8 mouse cellular contexts compared by ENCODE assay signal in genomic region chr2:148654961-148655360, GRCm38 (mm10). TPM values are rescaled to one million over a fixed set of nuclear protein-coding genes. Genes with fewer than 3 reads are reported as not detected.
A peak's percentile ranks its signal among the peaks of the same experiment; 100 is the strongest.
DNase-seq lines count a peak whose midpoint lies in the region; ATAC-seq and TF ChIP-seq lines count a peak whose summit lies in the region.

No protein-coding gene starts in this region.

- TF ChIP-seq CTCF in heart, adult 2 months (IDR thresholded peaks at IDR 0.05): peak; percentile 86

- no peak overlapping the region for H3K9ac ChIP-seq in heart, adult 2 months (ENCODE audit: low read depth, low read length)
- no peak overlapping the region for H3K9ac ChIP-seq in liver, embryonic 16.5 days (ENCODE audit: low read depth, low read length)
- H3K9ac ChIP-seq in neural tube, embryonic 12.5 days: no peak overlapping the region

- TF ChIP-seq EP300 in heart, adult 2 months (IDR thresholded peaks at IDR 0.05; ENCODE audit: insufficient read depth, low read depth, low read length): peak; percentile 62; the same call in 1 of the 2 replicates

- 0 out of 2 replicates have a peak, but pooled peaks have one; percentile 21 for ATAC-seq in liver, embryonic 16.5 days (ENCODE audit: low read depth)
- peak; percentile 52; the same call in 1 of the 2 replicates for ATAC-seq in neural tube, embryonic 12.5 days (ENCODE audit: low FRiP score, low read depth)

- H3K4me2 ChIP-seq in liver, embryonic 16.5 days (ENCODE audit: low read depth, low read length): no peak overlapping the region
- no peak overlapping the region for H3K4me2 ChIP-seq in neural tube, embryonic 12.5 days (replicated peaks)

- H3K27ac ChIP-seq in heart, adult 2 months: no peak overlapping the region
- H3K27ac ChIP-seq in liver, embryonic 16.5 days (ENCODE audit: low read length): no peak overlapping the region
- no peak overlapping the region for H3K27ac ChIP-seq in neural tube, embryonic 12.5 days

- peak; percentile 41 for DNase-seq in CD4-positive helper T cell, adult 2 months (ENCODE audit: low read depth, low spot score)
- DNase-seq in T-cell, adult 2 months (ENCODE audit: low spot score): peak; percentile 38
- DNase-seq in embryo, embryonic 11 days: peak; percentile 71
- peak; percentile 62 to 74 for DNase-seq in heart, adult 2 months
- DNase-seq in kidney, postnatal 10 days: peak; percentile 81
- DNase-seq in thymus, postnatal 25 days: peak; percentile 64

- no peak for TF ChIP-seq POLR2A in heart, adult 2 months (IDR thresholded peaks at IDR 0.05; ENCODE audit: insufficient read depth, low read depth, low read length)

- no peaks in the 10 kb centered on the region for H3K9me3 ChIP-seq in liver, embryonic 16.5 days (replicated peaks; ENCODE audit: control insufficient read depth, low read length)
- no peaks in the 10 kb centered on the region for H3K9me3 ChIP-seq in neural tube, embryonic 12.5 days

- no peaks in the 10 kb centered on the region for H3K36me3 ChIP-seq in heart, adult 2 months (ENCODE audit: control insufficient read depth, insufficient read depth, low read length)
- no peaks in the 10 kb centered on the region for H3K36me3 ChIP-seq in liver, embryonic 16.5 days (ENCODE audit: control insufficient read depth, insufficient read depth)
- H3K36me3 ChIP-seq in neural tube, embryonic 12.5 days: no peaks in the 10 kb centered on the region

- H3K4me3 ChIP-seq in heart, adult 2 months: no peak overlapping the region
- H3K4me3 ChIP-seq in liver, embryonic 16.5 days (ENCODE audit: low read depth, low read length): no peak overlapping the region
- H3K4me3 ChIP-seq in neural tube, embryonic 12.5 days: no peak overlapping the region

- WGBS in heart, adult 2 months: 2% methylated on average over 3 of the region's 3 CpGs
- WGBS in liver, embryonic 16.5 days (ENCODE audit: insufficient replicate concordance): under 1% methylated on average over 3 of the region's 3 CpGs
- WGBS in neural tube, embryonic 12.5 days: 8% methylated on average over 3 of the region's 3 CpGs

- no peaks in the 10 kb centered on the region; the same call in 1 of the 2 replicates for H3K4me1 ChIP-seq in heart, adult 2 months (ENCODE audit: control insufficient read depth, insufficient read depth, low read length)
- no peaks in the 10 kb centered on the region for H3K4me1 ChIP-seq in liver, embryonic 16.5 days (ENCODE audit: control insufficient read depth, low read depth, low read length)
- peaks cover 2% of the 10 kb centered on the region; the same call in 1 of the 2 replicates for H3K4me1 ChIP-seq in neural tube, embryonic 12.5 days

- intact Hi-C loops in heart, adult 2 months (cut with DNase I): loop anchor here (1.0 to 10.0 kb wide), 5 partner anchors 52 to 850 kb away; partner anchors contain the start of gene Thbd

- no peaks in the 10 kb centered on the region for H3K27me3 ChIP-seq in heart, adult 2 months (ENCODE audit: control insufficient read depth, insufficient read depth, low read length)
- no peaks in the 10 kb centered on the region for H3K27me3 ChIP-seq in liver, embryonic 16.5 days (ENCODE audit: control insufficient read depth, insufficient read depth, low read depth, low read length)
- no peaks in the 10 kb centered on the region for H3K27me3 ChIP-seq in neural tube, embryonic 12.5 days (replicated peaks)

- H3K79me2 ChIP-seq in heart, adult 2 months (replicated peaks; ENCODE audit: control insufficient read depth, insufficient read depth, low read length): no peaks in the 10 kb centered on the region

RNA-seq across cellular contexts. Expression of gene Nxt1, which starts 17.4 kb away (rescaled TPM):
- total RNA-seq in heart, adult 2 months (2021): 1 to 10 TPM; 6.4 to 8.7 TPM
- 9.0 and 13.1 TPM in 2 replicates for polyA plus RNA-seq in heart, adult 2 months (2012; rRNA removed)
- polyA plus RNA-seq in liver, embryonic 16.5 days (2015; fragmentation: Nextera tagmentation; extraction: Ambion mirVana): 41.4 and 45.1 TPM in 2 replicates
- 76.4 and 81.7 TPM in 2 replicates for polyA plus RNA-seq in neural tube, embryonic 12.5 days (2016; fragmentation: Nextera tagmentation; extraction: Ambion mirVana)

RNA-seq across cellular contexts. Expression of gene Gzf1, which starts 25.9 kb away (rescaled TPM):
- total RNA-seq in heart, adult 2 months (2021): 10 to 100 TPM; 22.0 to 24.0 TPM
- 8.0 and 12.5 TPM in 2 replicates for polyA plus RNA-seq in heart, adult 2 months (2012; rRNA removed)
- polyA plus RNA-seq in liver, embryonic 16.5 days (2015; fragmentation: Nextera tagmentation; extraction: Ambion mirVana): 11.7 and 13.9 TPM in 2 replicates
- polyA plus RNA-seq in neural tube, embryonic 12.5 days (2016; fragmentation: Nextera tagmentation; extraction: Ambion mirVana): 17.1 and 19.5 TPM in 2 replicates
